Mouse (Mus musculus) heart, embryonic 11.5 days (tissue): ENCODE measurements around the gene Mtln. TPM values are rescaled to one million over a fixed set of nuclear protein-coding genes. Genes with fewer than 3 reads are reported as not detected.

Experiments used
- ATAC-seq: fragments of 200-750 bp; cut with Nextera tagmentation; replicated peaks from 2 replicates; pipeline ENCODE4 v1.8.0; 2017; ENCODE audit warnings: moderate library complexity; ENCODE audit not compliant: insufficient number of reproducible peaks, low FRiP score, low TSS enrichment
- H3K27ac ChIP-seq: fragments of 300-500 bp; sonication (generic); 2 replicates; pipeline ENCODE4 v1.5.1; 2014; ENCODE audit warnings: mild to moderate bottlenecking, low read depth, low read length
- H3K27me3 ChIP-seq: fragments of 300-500 bp; sonication (generic); 2 replicates; pipeline ENCODE4 v1.6.1; 2014; ENCODE audit warnings: mild to moderate bottlenecking, low read length, mixed read lengths; ENCODE audit not compliant: control insufficient read depth, insufficient read depth
- H3K36me3 ChIP-seq: fragments of 300-500 bp; sonication (generic); 2 replicates; pipeline ENCODE4 v1.6.1; 2014; ENCODE audit warnings: mild to moderate bottlenecking, low read length, moderate library complexity, mixed read lengths; ENCODE audit not compliant: control insufficient read depth, insufficient read depth
- H3K4me1 ChIP-seq: fragments of 300-500 bp; sonication (generic); 2 replicates; pipeline ENCODE4 v1.6.1; 2014; ENCODE audit warnings: low read length; ENCODE audit not compliant: control insufficient read depth, insufficient read depth
- H3K4me2 ChIP-seq: fragments of 300-500 bp; sonication (generic); 2 replicates; pipeline ENCODE4 v1.6.1; 2014; ENCODE audit warnings: mild to moderate bottlenecking, moderate library complexity
- H3K4me3 ChIP-seq: fragments of 300-500 bp; sonication (generic); 2 replicates; pipeline ENCODE4 v1.5.1; 2014; ENCODE audit warnings: low read depth, low read length
- H3K9ac ChIP-seq: fragments of 300-500 bp; sonication (generic); 2 replicates; pipeline ENCODE4 v1.6.1; 2014; ENCODE audit warnings: mild to moderate bottlenecking, low read depth, low read length, moderate library complexity
- H3K9me3 ChIP-seq: fragments of 300-500 bp; sonication (generic); replicated peaks from 2 replicates; pipeline ENCODE4 v1.6.1; 2016; ENCODE audit warnings: low read length; ENCODE audit not compliant: control insufficient read depth
- WGBS: fragments of 180-500 bp; shearing (Covaris S2); extraction: QIAGEN DNeasy Blood & Tissue Kit; methylation state at CpG from one replicate; pipeline ENCODE4 v1.1.7; 2014; ENCODE audit not compliant: insufficient replicate concordance; 5-methylcytosine and 5-hydroxymethylcytosine counted together
- polyA plus RNA-seq: library from polyadenylated mRNA; unstranded; fragments of >200 nt; fragmentation: Nextera tagmentation; extraction: Ambion mirVana; gene quantifications from 2 replicates; pipeline ENCODE4 v1.2.1, GENCODE M21; 2014

Gene Mtln
- polyA plus RNA-seq, 1 experiment from 2014 or later, result 37.9 TPM

GRCm38 (mm10) chr2:127760429-127761000, 31.8 kb downstream of the Mtln start:
- Histone ChIP-seq H3K4me2 (no peak overlapping the region), H3K9me3 (no peaks in the 10 kb centered on the region), H3K9ac (no peak overlapping the region), H3K36me3 (no peaks in the 10 kb centered on the region), H3K4me3 (no peak overlapping the region), H3K27me3 (no peaks in the 10 kb centered on the region), H3K27ac (no peak overlapping the region), H3K4me1 (peaks cover 7% of the 10 kb centered on the region)
- WGBS, result 63% methylated on average over 10 of the region's 10 CpGs
- ATAC-seq, result no peak

GRCm38 (mm10) chr2:127760014-127760413, 32.3 kb downstream of the Mtln start:
- H3K4me3 ChIP-seq, result no peak overlapping the region
- H3K36me3 ChIP-seq, result no peaks in the 10 kb centered on the region
- WGBS, result 77% methylated on average over 6 of the region's 6 CpGs
- H3K27me3 ChIP-seq, result no peaks in the 10 kb centered on the region
- H3K9me3 ChIP-seq, result no peaks in the 10 kb centered on the region
- H3K4me1 ChIP-seq, result peaks cover 7% of the 10 kb centered on the region
- ATAC-seq, result no peak
- no peak overlapping the region for H3K4me2 ChIP-seq
- H3K9ac ChIP-seq, result no peak overlapping the region
- H3K27ac ChIP-seq, result no peak overlapping the region

GRCm38 (mm10) chr2:127759157-127759880, 33.0 kb downstream of the Mtln start:
- Histone ChIP-seq H3K4me1 (peaks cover 7% of the 10 kb centered on the region), H3K36me3 (no peaks in the 10 kb centered on the region), H3K27ac (no peak overlapping the region), H3K9me3 (no peaks in the 10 kb centered on the region), H3K4me2 (no peak overlapping the region), H3K9ac (no peak overlapping the region), H3K27me3 (no peaks in the 10 kb centered on the region), H3K4me3 (no peak overlapping the region)
- WGBS, result 49% methylated on average over 5 of the region's 5 CpGs
- no peak for ATAC-seq

- Histone ChIP-seq H3K27ac (no peak overlapping the region), H3K4me2 (peak overlapping the region; percentile 31; the same call in 1 of the 2 replicates), H3K9ac (peak overlapping the region; percentile 43; the same call in 1 of the 2 replicates), H3K36me3 (no peaks in the 10 kb centered on the region), H3K27me3 (no peaks in the 10 kb centered on the region), H3K9me3 (no peaks in the 10 kb centered on the region), H3K4me3 (no peak overlapping the region), H3K4me1 (peaks cover 7% of the 10 kb centered on the region)
- ATAC-seq, result no peak
- 28% methylated on average over 8 of the region's 8 CpGs for WGBS
Observed at GRCm38 (mm10) chr2:127757171-127757570, 35.1 kb downstream of the Mtln start.

- WGBS, result 86% methylated on average over 4 of the region's 4 CpGs
- ATAC-seq, result no peak
Observed at GRCm38 (mm10) chr2:127754113-127754512, 38.2 kb downstream of the Mtln start.

GRCm38 (mm10) chr2:127751849-127752610, 40.3 kb downstream of the Mtln start:
- Histone ChIP-seq H3K9ac (no peak overlapping the region), H3K27ac (no peak overlapping the region), H3K4me3 (no peak overlapping the region), H3K36me3 (no peaks in the 10 kb centered on the region), H3K4me1 (0 out of 2 replicates have a peak, but pooled peaks cover 3% of the 10 kb centered on the region), H3K4me2 (no peak overlapping the region), H3K27me3 (no peaks in the 10 kb centered on the region), H3K9me3 (no peaks in the 10 kb centered on the region)
- WGBS, result 64% methylated on average over 11 of the region's 11 CpGs
- ATAC-seq, result no peak

More at GRCm38 (mm10) chr2:127754113-127754512, 38.2 kb downstream of the Mtln start:
- Histone ChIP-seq H3K36me3 (no peaks in the 10 kb centered on the region), H3K4me1 (peaks cover 3% of the 10 kb centered on the region; the same call in 1 of the 2 replicates), H3K27me3 (no peaks in the 10 kb centered on the region), H3K9me3 (no peaks in the 10 kb centered on the region), H3K9ac (no peak overlapping the region), H3K4me2 (no peak overlapping the region), H3K4me3 (no peak overlapping the region), H3K27ac (no peak overlapping the region)

GRCm38 (mm10) chr2:127749376-127749775, 42.9 kb downstream of the Mtln start:
- no peak overlapping the region for H3K4me3 ChIP-seq
- H3K4me1 ChIP-seq, result no peaks in the 10 kb centered on the region; the same call in 1 of the 2 replicates
- no peak for ATAC-seq
- no peaks in the 10 kb centered on the region for H3K36me3 ChIP-seq
- WGBS, result 53% methylated on average over 1 of the region's 1 CpGs
- H3K27ac ChIP-seq, result no peak overlapping the region
- no peak overlapping the region for H3K4me2 ChIP-seq
- no peaks in the 10 kb centered on the region for H3K27me3 ChIP-seq
- no peaks in the 10 kb centered on the region for H3K9me3 ChIP-seq
- no peak overlapping the region for H3K9ac ChIP-seq

- Histone ChIP-seq H3K4me2 (no peak overlapping the region), H3K27me3 (no peaks in the 10 kb centered on the region), H3K27ac (no peak overlapping the region), H3K9me3 (no peaks in the 10 kb centered on the region), H3K4me1 (no peaks in the 10 kb centered on the region; the same call in 1 of the 2 replicates), H3K36me3 (no peaks in the 10 kb centered on the region), H3K4me3 (no peak overlapping the region), H3K9ac (no peak overlapping the region)
- 69% methylated on average over 7 of the region's 7 CpGs for WGBS
- no peak for ATAC-seq
Observed at GRCm38 (mm10) chr2:127748316-127748715, 44.0 kb downstream of the Mtln start.
